Mouse (Mus musculus): Measurements from ENCODE around the gene E2f3. TPM values are rescaled to one million over a fixed set of nuclear protein-coding genes. Genes with fewer than 3 reads are reported as not detected.

Gene E2f3
- polyA plus RNA-seq, 1 experiment = 14.2 TPM

DNA sequence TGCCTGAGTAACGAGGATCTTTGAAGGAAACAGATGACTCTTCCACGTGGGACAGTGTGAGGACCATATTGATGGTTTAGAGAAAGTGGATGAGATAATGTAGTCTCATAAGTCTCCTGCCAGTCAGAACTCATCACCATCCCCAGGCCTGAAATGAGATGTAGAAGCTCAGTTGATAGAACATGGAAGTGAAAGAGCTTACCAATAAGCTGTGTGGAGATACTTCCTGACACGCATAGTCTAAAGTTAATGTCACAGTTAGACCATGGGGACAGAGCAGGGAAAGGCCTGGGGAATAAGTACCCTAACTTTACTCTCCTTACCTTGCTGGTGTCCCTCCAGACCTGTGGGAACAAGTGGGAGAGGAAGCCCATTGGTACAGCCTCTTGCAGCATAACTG lies 22.9 kb upstream of the E2f3 start:
- 0 out of 2 replicates have a peak, but pooled peaks cover 2% of the 10 kb centered on the region for H3K4me1 ChIP-seq (ENCODE audit: control insufficient read depth, insufficient read depth, low read length)
- no peak overlapping the region for H3K27ac ChIP-seq (ENCODE audit: insufficient read depth, low read length)
- TF ChIP-seq CTCF (IDR thresholded peaks at IDR 0.05; ENCODE audit: extremely low read depth, insufficient read depth, low read length) (no peak), POLR2A (IDR thresholded peaks at IDR 0.05; ENCODE audit: extremely low read depth, insufficient read depth, low read length) (no peak)
- H3K4me3 ChIP-seq (ENCODE audit: insufficient read depth, low read length) = no peak overlapping the region

DNA sequence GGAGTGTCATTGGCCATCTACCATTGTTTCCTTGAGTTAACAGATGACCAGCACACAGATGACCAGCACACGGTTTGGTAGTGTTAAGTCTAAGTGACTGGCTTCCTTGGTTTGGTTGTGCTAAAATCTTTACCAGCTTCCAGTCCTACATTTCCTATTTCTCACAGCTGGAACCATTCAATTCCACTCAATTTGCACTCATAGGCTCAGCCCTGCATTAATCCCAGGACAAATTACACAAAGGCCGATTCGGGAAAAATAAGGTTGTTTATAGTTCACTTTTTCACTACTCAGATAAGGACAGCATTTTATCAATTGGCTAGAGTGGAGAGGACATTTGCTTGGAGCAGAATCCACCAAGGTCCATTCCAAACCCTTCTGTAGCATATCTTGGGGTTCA lies 19.6 kb upstream of the E2f3 start:
- Histone ChIP-seq H3K4me3 (ENCODE audit: insufficient read depth, low read length) (no peak overlapping the region), H3K4me1 (ENCODE audit: control insufficient read depth, insufficient read depth, low read length) (no peaks in the 10 kb centered on the region), H3K27ac (ENCODE audit: insufficient read depth, low read length) (no peak overlapping the region)
- no peak for TF ChIP-seq POLR2A (IDR thresholded peaks at IDR 0.05; ENCODE audit: extremely low read depth, insufficient read depth, low read length)
- TF ChIP-seq CTCF (IDR thresholded peaks at IDR 0.05; ENCODE audit: extremely low read depth, insufficient read depth, low read length) = no peak

DNA sequence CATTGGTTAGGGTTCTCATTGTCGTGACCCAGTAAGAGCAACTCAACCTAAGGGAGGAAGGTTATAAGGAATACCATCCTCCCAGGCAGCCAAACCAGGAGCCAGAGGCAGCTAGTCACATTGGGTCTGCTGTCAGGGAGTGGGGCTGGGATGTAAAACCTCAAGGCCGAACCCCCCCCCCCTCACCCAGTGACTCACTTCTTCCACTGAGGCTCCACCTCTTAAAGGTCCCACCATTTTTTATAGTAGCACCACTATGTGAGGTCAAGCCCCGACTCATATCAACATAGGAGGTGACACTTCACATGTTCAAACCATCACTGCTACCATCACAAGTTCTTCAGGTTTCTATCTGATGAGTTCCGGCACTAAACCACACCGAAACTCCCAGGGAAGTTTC lies 19.0 kb upstream of the E2f3 start:
- H3K4me3 ChIP-seq (ENCODE audit: insufficient read depth, low read length) = no peak overlapping the region
- no peaks in the 10 kb centered on the region for H3K4me1 ChIP-seq (ENCODE audit: control insufficient read depth, insufficient read depth, low read length)
- TF ChIP-seq POLR2A (IDR thresholded peaks at IDR 0.05; ENCODE audit: extremely low read depth, insufficient read depth, low read length) = no peak
- no peak for TF ChIP-seq CTCF (IDR thresholded peaks at IDR 0.05; ENCODE audit: extremely low read depth, insufficient read depth, low read length)

DNA sequence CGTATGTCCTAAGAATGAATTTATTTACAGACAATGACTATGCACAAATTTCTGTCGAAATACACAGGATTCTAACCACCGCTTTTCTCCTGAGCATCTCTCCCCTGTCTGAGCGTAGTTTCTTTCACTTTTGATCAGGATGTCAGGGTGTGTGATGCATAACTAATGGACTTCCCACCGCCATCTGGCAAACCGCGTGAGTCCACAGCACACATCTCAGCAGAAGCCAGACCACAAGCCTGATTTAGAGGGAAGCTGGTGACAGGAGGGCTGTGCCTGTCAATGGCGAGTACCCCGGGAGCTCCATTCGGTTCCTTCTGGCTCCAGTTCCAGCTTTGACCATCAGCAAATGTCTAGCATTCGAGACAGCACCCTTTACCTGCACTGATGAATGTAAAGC lies 17.3 kb upstream of the E2f3 start:
- no peaks in the 10 kb centered on the region for H3K4me1 ChIP-seq (ENCODE audit: control insufficient read depth, insufficient read depth, low read length)
- no peak overlapping the region for H3K4me3 ChIP-seq (ENCODE audit: insufficient read depth, low read length)
- H3K27ac ChIP-seq (ENCODE audit: insufficient read depth, low read length) = no peak overlapping the region
- TF ChIP-seq POLR2A (IDR thresholded peaks at IDR 0.05; ENCODE audit: extremely low read depth, insufficient read depth, low read length) = no peak
- TF ChIP-seq CTCF (IDR thresholded peaks at IDR 0.05; ENCODE audit: extremely low read depth, insufficient read depth, low read length) = no peak

More for the DNA sequence above, 19.0 kb upstream of the E2f3 start:
- H3K27ac ChIP-seq (ENCODE audit: insufficient read depth, low read length) = no peak overlapping the region

DNA sequence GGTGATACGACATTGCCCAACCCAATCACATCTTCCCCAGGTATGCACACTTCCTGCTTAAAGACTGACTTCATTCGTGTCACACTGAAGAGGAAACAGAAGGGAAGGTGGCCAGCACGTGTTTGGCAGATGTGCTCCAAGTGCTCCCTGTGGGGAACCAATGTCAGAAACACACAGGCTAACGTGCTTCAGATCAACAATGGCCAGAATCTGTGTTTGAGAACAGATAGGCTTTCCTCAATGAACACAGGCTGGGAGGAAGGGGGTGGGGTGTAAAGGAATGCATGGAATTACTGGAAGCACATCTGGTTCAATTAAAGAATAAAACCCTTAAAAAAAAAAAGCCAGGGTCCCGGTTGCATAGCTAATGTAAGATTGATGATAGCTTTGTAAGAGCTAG lies 15.2 kb upstream of the E2f3 start:
- no peaks in the 10 kb centered on the region for H3K4me1 ChIP-seq (ENCODE audit: control insufficient read depth, insufficient read depth, low read length)
- no peak overlapping the region for H3K27ac ChIP-seq (ENCODE audit: insufficient read depth, low read length)
- TF ChIP-seq CTCF (IDR thresholded peaks at IDR 0.05; ENCODE audit: extremely low read depth, insufficient read depth, low read length) (no peak), POLR2A (IDR thresholded peaks at IDR 0.05; ENCODE audit: extremely low read depth, insufficient read depth, low read length) (no peak)
- H3K4me3 ChIP-seq (ENCODE audit: insufficient read depth, low read length) = no peak overlapping the region

DNA sequence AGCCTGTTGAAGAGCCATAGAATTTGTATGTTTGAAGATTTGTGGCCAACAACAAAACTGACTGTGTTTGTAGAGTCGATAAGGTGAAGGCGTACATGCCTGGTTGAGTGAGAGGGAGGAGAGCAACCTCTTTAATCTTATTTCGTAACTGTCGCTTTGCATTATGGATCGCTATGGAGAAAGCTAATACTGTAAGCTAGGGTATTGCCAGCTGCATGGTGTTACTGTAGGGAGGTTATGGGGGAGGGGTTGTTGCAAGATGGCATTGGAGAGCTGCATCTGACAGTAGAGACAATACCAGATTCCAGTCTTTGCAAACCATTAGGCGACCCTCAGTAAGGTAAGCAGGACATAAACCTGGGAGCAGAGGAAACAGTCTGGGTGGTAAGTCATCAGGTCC lies 2.1 kb upstream of the E2f3 start:
- TF ChIP-seq POLR2A (IDR thresholded peaks at IDR 0.05; ENCODE audit: extremely low read depth, insufficient read depth, low read length) = no peak
- TF ChIP-seq CTCF (IDR thresholded peaks at IDR 0.05; ENCODE audit: extremely low read depth, insufficient read depth, low read length) = no peak
- H3K4me3 ChIP-seq (ENCODE audit: insufficient read depth, low read length) = no peak overlapping the region
- no peak overlapping the region for H3K27ac ChIP-seq (ENCODE audit: insufficient read depth, low read length)
- H3K4me1 ChIP-seq (ENCODE audit: control insufficient read depth, insufficient read depth, low read length) = no peaks in the 10 kb centered on the region

DNA sequence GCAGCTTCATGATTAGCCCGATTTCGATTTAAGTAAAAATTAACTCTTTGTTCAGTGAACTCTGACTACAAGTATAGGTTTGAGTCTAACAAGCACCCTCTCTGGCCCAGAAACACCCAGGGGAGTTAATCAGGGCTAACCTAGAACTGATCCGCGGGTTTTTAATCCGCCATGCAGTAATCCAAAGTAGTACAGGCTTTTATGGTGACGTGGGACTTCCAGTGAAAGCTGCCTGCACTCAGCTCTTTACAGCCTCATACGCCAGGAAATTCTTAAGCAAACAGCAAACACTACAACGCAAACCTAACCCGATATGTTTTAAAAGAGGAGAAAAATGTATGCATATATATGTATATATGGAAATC lies 875 bp upstream of the E2f3 start:
- TF ChIP-seq POLR2A (IDR thresholded peaks at IDR 0.05; ENCODE audit: extremely low read depth, insufficient read depth, low read length) = no peak
- peak overlapping the region; percentile 21 for H3K4me3 ChIP-seq (ENCODE audit: insufficient read depth, low read length)
- no peak overlapping the region for H3K27ac ChIP-seq (ENCODE audit: insufficient read depth, low read length)
- no peaks in the 10 kb centered on the region for H3K4me1 ChIP-seq (ENCODE audit: control insufficient read depth, insufficient read depth, low read length)

DNA sequence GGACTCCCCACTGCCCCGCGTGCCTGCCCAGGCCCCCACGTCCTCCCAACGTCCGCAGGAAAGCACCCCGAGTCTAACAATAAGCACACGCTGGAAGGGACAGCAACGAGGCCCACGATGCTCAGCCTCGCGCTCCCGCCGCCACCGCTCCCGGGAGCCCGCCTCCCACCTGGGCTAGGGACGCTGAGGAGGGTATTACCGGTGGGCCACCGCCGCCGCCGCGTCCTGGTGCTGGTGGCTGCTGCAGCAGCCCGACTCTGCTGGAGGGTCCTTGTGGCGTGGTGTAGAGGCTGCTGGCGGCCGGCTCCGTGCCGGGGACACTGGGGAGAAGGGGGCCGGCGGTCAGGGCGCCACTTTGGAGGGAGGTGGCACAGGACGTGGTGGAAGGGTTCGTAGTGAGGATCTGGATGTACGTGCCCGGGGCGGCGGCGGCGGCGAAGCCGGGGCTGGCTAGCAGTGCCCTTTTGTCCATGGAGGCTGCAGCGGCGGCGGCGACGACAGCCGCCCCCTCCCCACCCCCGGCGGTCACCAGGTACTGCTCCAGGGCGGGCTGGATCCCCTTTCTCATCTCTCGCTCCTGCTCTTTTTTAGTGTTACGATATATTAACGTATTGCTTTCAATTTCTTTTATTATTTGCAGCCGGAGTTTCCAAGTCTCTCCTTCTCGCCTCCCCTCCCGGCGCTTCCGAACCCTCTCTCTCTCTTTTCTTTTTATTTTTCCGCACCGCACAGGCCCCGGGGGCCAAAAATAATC lies 585 bp downstream of the E2f3 start:
- TF ChIP-seq POLR2A (IDR thresholded peaks at IDR 0.05; ENCODE audit: extremely low read depth, insufficient read depth, low read length) = no peak
- TF ChIP-seq CTCF (IDR thresholded peaks at IDR 0.05; ENCODE audit: extremely low read depth, insufficient read depth, low read length) = no peak
- H3K27ac ChIP-seq (ENCODE audit: insufficient read depth, low read length) = 0 out of 2 replicates have a peak overlapping the region, but pooled peaks have one; percentile 20
- peak overlapping the region; percentile 84 for H3K4me3 ChIP-seq (ENCODE audit: insufficient read depth, low read length)
- H3K4me1 ChIP-seq (ENCODE audit: control insufficient read depth, insufficient read depth, low read length) = no peaks in the 10 kb centered on the region; the same call in 1 of the 2 replicates

DNA sequence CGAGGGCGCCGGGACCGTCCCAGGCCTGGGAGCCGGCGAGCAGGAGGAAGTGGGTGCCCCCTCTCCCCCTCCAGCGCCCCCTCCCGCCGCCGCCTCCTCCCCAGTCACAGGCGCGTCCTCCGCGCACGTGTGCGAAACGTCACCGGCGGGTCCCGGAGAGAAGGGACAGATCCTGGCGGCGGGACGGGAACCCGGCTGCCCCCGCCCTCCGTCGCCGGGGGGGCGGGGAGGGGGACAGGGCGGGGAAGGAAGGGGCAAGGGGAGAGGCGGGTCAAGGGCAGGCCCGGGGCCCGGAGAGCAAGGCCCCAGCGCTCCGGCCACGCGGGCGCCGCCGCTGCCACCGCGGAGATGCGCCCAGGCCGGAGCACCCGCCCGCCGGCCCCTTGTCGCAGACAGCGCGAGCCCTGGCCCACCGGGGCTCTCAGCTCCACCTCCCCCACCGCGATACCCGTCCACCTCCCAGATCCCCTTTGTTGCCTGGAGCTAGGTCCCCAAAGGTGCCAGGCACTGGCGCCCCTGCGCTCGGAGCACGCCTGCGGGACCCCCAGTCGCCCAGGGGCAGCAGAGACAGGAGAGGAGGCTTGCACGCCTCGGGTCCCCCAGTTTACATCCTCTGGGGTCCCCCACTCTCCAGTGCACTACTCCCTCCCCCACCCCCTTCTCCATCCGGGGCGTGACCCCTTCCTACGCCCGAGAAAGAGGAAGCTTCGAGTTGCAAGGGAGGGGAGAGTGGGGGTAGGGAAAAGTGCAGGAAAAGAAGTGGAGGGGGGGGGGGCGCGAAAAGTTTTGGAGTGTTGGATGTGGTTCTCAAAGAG lies 1.4 kb downstream of the E2f3 start:
- Histone ChIP-seq H3K4me1 (ENCODE audit: control insufficient read depth, insufficient read depth, low read length) (no peaks in the 10 kb centered on the region; the same call in 1 of the 2 replicates), H3K27ac (ENCODE audit: insufficient read depth, low read length) (peak overlapping the region; percentile 93)
- TF ChIP-seq POLR2A (IDR thresholded peaks at IDR 0.05; ENCODE audit: extremely low read depth, insufficient read depth, low read length) (no peak), CTCF (IDR thresholded peaks at IDR 0.05; ENCODE audit: extremely low read depth, insufficient read depth, low read length) (no peak)

More for the DNA sequence above, 1.4 kb downstream of the E2f3 start:
- peak overlapping the region; percentile 84 for H3K4me3 ChIP-seq (ENCODE audit: insufficient read depth, low read length)
